Mouse (Mus musculus) hindbrain, postnatal 0 days (tissue): ENCODE data around the gene Dse. TPM values are rescaled to one million over a fixed set of nuclear protein-coding genes. Genes with fewer than 3 reads are reported as not detected.

ENCODE experiments used
- ATAC-seq: fragments of 200-750 bp; cut with Nextera tagmentation; 2 replicates; pipeline ENCODE4 v1.8.0; 2017; ENCODE audit warnings: mild to moderate bottlenecking, moderate TSS enrichment, moderate library complexity
- DNase-seq: peaks from one replicate; pipeline ENCODE4 v3.0.0-alpha.2; 2015; ENCODE audit warnings: low spot score
- H3K27ac ChIP-seq: fragments of 300-500 bp; sonication (generic); 2 replicates; pipeline ENCODE4 v1.5.1; 2014; ENCODE audit warnings: mild to moderate bottlenecking
- H3K27me3 ChIP-seq: fragments of 300-500 bp; sonication (generic); 2 replicates; pipeline ENCODE4 v1.6.1; 2014; ENCODE audit warnings: low read length, mixed read lengths; ENCODE audit not compliant: insufficient read depth
- H3K36me3 ChIP-seq: fragments of 300-500 bp; sonication (generic); 2 replicates; pipeline ENCODE4 v1.6.1; 2014; ENCODE audit warnings: low read length, mixed read lengths; ENCODE audit not compliant: insufficient read depth
- H3K4me1 ChIP-seq: fragments of 300-500 bp; sonication (generic); 2 replicates; pipeline ENCODE4 v1.6.1; 2014; ENCODE audit warnings: antibody characterized with exemption, low read length, mixed read lengths; ENCODE audit not compliant: insufficient read depth
- H3K4me2 ChIP-seq: fragments of 300-500 bp; sonication (generic); 2 replicates; pipeline ENCODE4 v1.6.1; 2014; ENCODE audit warnings: low read depth, mild to moderate bottlenecking, low read length, moderate library complexity, mixed read lengths
- H3K4me3 ChIP-seq: fragments of 300-500 bp; sonication (generic); 2 replicates; pipeline ENCODE4 v1.5.1; 2014; ENCODE audit warnings: low read length
- H3K9ac ChIP-seq: fragments of 300-500 bp; sonication (generic); replicated peaks from 2 replicates; pipeline ENCODE4 v1.6.1; 2014; ENCODE audit warnings: mild to moderate bottlenecking, low read length, moderate library complexity, mixed read lengths
- H3K9me3 ChIP-seq: fragments of 300-500 bp; sonication (generic); 2 replicates; pipeline ENCODE4 v1.6.1; 2016; ENCODE audit warnings: low read length, mixed read lengths
- CTCF ChIP-seq: IDR thresholded peaks from 2 replicates; pipeline ENCODE4 v1.5.1; 2016; ENCODE audit warnings: antibody characterized with exemption, control low read depth, low read depth
- WGBS: fragments of 180-500 bp; shearing (Covaris S2); extraction: QIAGEN DNeasy Blood & Tissue Kit; methylation state at CpG from one replicate; pipeline ENCODE4 v1.1.7; 2014; 5-methylcytosine and 5-hydroxymethylcytosine counted together
- polyA plus RNA-seq: library from polyadenylated mRNA; unstranded; fragments of >200 nt; fragmentation: Nextera tagmentation; extraction: Ambion mirVana; gene quantifications from 2 replicates; pipeline ENCODE4 v1.2.1, GENCODE M21; 2015
- total RNA-seq: library from RNA; depleted of rRNA; stranded (reverse); fragments of >200 nt; gene quantifications from 2 replicates; pipeline ENCODE4 v1.2.3, GENCODE M21; 2014

Gene Dse
- total and polyA plus RNA-seq, 2 experiments from 2014 or later: 5.6 to 21.0 TPM

- Histone ChIP-seq H3K36me3 (no peaks in the 10 kb centered on the region), H3K9me3 (no peaks in the 10 kb centered on the region), H3K9ac (no peak overlapping the region), H3K4me2 (no peak overlapping the region), H3K4me1 (no peaks in the 10 kb centered on the region), H3K27me3 (no peaks in the 10 kb centered on the region), H3K27ac (no peak overlapping the region), H3K4me3 (no peak overlapping the region)
- no peak for TF ChIP-seq CTCF
- WGBS: 89% methylated on average over 5 of the region's 5 CpGs
- no peak for DNase-seq
- no peak for ATAC-seq
Observed at GRCm38 (mm10) chr10:34194503-34194902, 13.0 kb downstream of the Dse start.

GRCm38 (mm10) chr10:34186571-34187260 lies 20.8 kb downstream of the Dse start:
- H3K4me1 ChIP-seq: no peaks in the 10 kb centered on the region
- H3K4me3 ChIP-seq: no peak overlapping the region
- H3K27me3 ChIP-seq: no peaks in the 10 kb centered on the region
- no peak for ATAC-seq
- 83% methylated on average over 10 of the region's 10 CpGs for WGBS
- DNase-seq: no peak
- no peak overlapping the region for H3K9ac ChIP-seq
- no peak overlapping the region for H3K4me2 ChIP-seq
- no peaks in the 10 kb centered on the region for H3K36me3 ChIP-seq
- H3K9me3 ChIP-seq: no peaks in the 10 kb centered on the region
- TF ChIP-seq CTCF: no peak
- no peak overlapping the region for H3K27ac ChIP-seq

GRCm38 (mm10) chr10:34185556-34185955 lies 22.0 kb downstream of the Dse start:
- no peak for TF ChIP-seq CTCF
- ATAC-seq: no peak
- no peak for DNase-seq
- Histone ChIP-seq H3K36me3 (no peaks in the 10 kb centered on the region), H3K4me3 (no peak overlapping the region), H3K9me3 (no peaks in the 10 kb centered on the region), H3K27ac (no peak overlapping the region), H3K4me1 (no peaks in the 10 kb centered on the region), H3K4me2 (no peak overlapping the region), H3K27me3 (no peaks in the 10 kb centered on the region), H3K9ac (no peak overlapping the region)
- 49% methylated on average over 4 of the region's 4 CpGs for WGBS

- Histone ChIP-seq H3K27ac (no peak overlapping the region), H3K4me3 (no peak overlapping the region), H3K4me2 (no peak overlapping the region), H3K27me3 (no peaks in the 10 kb centered on the region), H3K4me1 (no peaks in the 10 kb centered on the region), H3K36me3 (no peaks in the 10 kb centered on the region), H3K9ac (no peak overlapping the region), H3K9me3 (no peaks in the 10 kb centered on the region)
- no peak for DNase-seq
- TF ChIP-seq CTCF: no peak
- no peak for ATAC-seq
- WGBS: 74% methylated on average over 1 of the region's 1 CpGs
Observed at GRCm38 (mm10) chr10:34184956-34185355, 22.6 kb downstream of the Dse start.

- Histone ChIP-seq H3K4me2 (no peak overlapping the region), H3K9me3 (no peaks in the 10 kb centered on the region), H3K36me3 (no peaks in the 10 kb centered on the region), H3K4me3 (no peak overlapping the region), H3K4me1 (no peaks in the 10 kb centered on the region), H3K27me3 (no peaks in the 10 kb centered on the region), H3K27ac (no peak overlapping the region), H3K9ac (no peak overlapping the region)
- ATAC-seq (no peak), DNase-seq (no peak)
- WGBS: 82% methylated on average over 7 of the region's 7 CpGs
- no peak for TF ChIP-seq CTCF
Observed at GRCm38 (mm10) chr10:34183731-34184130, 23.8 kb downstream of the Dse start.

GRCm38 (mm10) chr10:34175870-34176606 lies 31.5 kb downstream of the Dse start:
- WGBS: 65% methylated on average over 8 of the region's 8 CpGs
- no peak for DNase-seq
- Histone ChIP-seq H3K36me3 (no peaks in the 10 kb centered on the region), H3K9ac (no peak overlapping the region), H3K27me3 (no peaks in the 10 kb centered on the region), H3K4me2 (no peak overlapping the region), H3K27ac (no peak overlapping the region), H3K4me1 (no peaks in the 10 kb centered on the region), H3K4me3 (no peak overlapping the region), H3K9me3 (no peaks in the 10 kb centered on the region)
- no peak for TF ChIP-seq CTCF
- no peak for ATAC-seq

- H3K4me1 ChIP-seq: no peaks in the 10 kb centered on the region
- 84% methylated on average over 4 of the region's 4 CpGs for WGBS
- no peaks in the 10 kb centered on the region for H3K36me3 ChIP-seq
- H3K4me2 ChIP-seq: no peak overlapping the region
- DNase-seq: no peak
- H3K27ac ChIP-seq: no peak overlapping the region
- no peaks in the 10 kb centered on the region for H3K9me3 ChIP-seq
- no peak for ATAC-seq
- no peaks in the 10 kb centered on the region for H3K27me3 ChIP-seq
- H3K4me3 ChIP-seq: no peak overlapping the region
- no peak overlapping the region for H3K9ac ChIP-seq
- no peak for TF ChIP-seq CTCF
Observed at GRCm38 (mm10) chr10:34172663-34173282, 34.7 kb downstream of the Dse start.
